Mouse (Mus musculus) MEL-GATA-1-ER (cell line): ENCODE results near the gene Nrxn1.
A peak's percentile ranks its signal among the peaks of the same experiment; 100 is the strongest.
"Not testable (repeated sequence)": the region's sequence is repeated elsewhere in the genome, so short reads cannot be mapped to it uniquely, and the experiment has no call there.

Source experiments
- DNase-seq: peaks from one replicate; pipeline ENCODE4 v3.0.0-alpha.2; 2012; ENCODE audit warnings: low read depth; ENCODE audit errors: extremely low read depth

The Nrxn1 gene

DNA sequence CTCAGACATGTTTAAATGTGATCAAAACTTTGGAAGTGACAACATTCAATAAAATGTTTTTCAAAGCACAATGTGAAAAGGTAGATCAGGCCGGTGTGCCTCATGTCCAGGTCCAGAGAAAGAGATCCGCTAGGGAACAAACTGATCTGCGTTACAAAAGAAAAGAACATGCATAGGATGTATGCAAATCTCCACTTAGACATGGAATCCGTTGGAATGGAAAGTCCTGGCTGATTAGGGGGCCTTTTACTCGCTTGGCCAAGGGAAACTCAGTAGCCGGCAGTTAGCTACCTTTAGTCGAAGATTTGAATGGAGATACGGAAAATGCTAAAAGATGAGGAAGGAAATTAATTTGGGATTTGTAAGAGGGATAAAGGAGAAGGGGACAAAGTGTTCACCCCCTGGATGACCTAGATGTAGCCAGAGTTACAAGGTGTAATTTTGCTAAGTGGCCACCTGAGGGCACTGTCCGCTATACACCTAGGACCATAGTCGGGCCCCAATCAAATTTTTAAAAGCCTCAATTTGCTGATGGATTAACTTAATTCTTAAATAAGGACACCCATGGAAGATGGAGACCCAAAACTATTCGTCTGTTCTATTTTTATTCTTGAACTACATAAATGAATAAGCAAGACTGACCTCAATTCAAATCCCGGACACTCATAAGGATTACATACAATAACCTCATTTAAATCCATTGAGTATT is 508.9 kb downstream of the Nrxn1 start:
- DNase-seq: peak; percentile 24

DNA sequence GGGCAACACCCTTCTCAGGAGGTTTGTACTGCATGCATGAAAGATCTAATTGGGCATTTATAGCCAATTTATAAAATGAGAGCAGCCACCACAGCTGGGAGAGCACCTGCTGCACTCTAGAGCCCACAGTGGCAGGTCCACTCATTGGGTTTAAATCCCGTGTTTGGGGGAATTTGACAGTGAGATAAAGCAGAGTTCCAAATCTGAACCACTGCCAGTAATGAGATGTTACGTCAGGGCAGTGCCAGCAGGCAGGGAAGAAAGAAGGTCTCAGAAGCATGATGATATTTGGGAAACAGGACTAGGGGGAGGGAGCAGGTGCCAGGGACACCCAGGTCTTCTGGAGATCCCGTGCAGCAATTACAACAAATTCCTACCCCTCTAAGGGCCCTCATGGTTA is 509.7 kb downstream of the Nrxn1 start:
- no peak for DNase-seq

DNA sequence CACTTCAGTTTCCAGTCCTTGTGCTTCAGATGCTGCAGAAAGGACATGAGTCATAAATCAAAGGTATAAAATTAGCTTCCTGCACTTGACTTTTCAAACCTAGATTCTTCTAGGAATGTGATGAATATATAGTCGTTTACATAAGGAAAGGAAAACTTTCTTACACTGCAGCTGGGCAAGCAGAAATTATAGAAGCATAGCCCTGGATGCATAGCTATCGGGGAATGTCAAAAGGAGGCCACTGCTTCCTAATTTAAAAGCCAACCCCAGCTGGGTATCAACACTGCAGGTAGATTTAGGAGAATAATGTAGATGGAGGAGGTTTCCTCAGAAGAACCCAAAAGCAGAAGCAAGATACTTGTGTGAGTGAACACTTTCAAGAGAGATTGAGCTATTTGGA is 523.0 kb downstream of the Nrxn1 start:
- no peak for DNase-seq

DNA sequence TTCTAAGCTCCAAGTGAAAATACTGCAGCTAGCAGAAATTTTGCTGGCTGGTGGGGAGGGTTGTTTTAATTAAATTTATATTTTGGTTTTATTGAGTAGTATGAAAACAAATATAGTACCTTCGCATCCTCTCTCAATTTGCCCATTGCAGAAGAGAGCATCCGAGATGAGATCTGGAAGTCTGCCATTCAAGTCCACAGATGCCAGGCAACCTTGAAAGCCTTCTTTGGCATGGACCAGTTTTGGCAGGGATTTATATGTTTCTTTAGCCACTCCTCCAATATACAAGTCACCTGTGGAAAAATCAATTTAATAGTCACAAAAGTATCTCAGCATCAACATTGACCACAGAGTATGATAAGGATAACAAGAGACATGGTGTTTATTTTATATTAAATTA is 527.7 kb downstream of the Nrxn1 start:
- no peak for DNase-seq

DNA sequence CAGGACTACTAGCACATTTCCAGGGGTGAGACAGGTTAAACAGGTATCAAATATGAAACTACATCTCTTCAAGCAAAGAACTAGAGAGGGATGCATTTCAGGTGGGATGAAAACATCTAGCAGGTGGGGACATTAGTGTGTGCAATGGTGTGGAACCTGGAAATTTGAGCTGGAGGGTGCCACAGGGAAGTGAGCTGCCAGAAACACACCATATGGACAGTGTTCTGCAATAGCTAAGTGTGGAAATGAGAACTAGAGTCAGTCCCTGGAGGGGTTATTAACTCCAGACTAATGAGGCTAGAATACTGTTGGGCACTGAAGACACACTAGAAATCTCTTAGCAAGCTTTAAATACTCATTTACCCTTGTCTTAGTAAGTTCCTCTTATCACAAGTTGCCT is 536.5 kb downstream of the Nrxn1 start:
- DNase-seq: no peak

DNA sequence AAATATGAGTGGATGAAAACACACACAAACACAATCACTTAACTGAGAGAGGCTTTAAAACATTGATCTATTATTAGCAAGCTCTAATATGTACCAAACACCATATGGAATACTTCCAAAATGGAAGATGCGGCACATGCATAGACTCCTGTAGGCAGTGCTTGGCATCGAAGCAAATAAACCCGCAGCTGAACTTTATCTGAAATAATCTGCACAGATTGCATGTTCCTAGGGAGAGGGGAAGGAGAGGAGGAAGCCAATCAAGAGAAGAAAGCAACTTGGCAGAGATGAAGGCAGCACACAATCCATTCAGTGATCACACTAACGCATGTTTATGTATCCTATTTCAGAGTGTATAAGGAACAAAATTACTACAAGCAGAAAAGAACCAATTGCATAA is 542.5 kb downstream of the Nrxn1 start:
- DNase-seq: no peak

DNA sequence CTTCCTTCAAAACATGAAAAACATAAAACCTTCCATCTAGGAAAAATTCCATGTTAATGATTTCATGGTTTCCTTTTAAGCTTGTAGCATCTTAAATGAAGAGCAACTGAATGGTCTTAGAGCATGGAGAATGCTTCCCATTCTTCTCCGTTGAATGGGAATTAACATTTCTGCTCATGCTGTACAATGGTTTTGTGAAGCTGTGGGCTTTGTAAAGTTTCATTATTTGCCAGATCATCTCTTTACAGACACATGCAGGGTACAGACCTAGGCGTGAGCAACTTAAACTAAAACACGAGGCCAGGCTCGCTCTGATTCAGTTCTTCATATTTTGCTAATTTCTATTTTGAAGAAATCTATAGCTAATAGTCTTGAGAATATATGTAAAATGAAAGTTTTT is 546.1 kb downstream of the Nrxn1 start:
- DNase-seq: no peak

DNA sequence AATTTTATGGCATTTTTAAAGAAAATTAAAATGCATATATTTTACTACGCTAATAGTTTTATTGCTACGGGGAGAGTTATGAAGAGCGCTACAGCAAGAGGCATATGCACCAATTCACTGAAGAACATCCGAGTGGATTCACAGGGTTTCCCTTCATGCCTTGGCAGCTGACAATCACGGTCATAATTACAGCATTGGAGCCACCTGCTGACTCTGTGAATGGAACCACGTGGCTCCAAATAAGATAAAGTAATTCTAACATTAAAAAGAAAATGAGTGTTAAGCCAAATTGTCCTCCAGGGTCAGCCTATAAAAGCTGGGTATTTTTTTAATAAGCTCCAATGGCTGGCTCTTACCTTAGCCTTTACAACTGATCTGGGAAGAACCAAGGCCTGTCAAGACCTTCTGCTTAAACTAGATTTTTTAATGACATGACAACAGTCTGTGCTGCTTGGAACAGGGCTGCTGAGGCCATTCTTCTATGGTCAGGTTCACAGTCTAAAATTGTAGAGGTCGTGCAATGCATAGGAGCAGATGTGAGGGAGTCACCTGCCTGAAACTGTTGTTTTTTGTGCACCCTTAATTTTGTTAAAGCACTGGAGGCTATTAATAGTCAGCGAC is 548.1 kb downstream of the Nrxn1 start:
- no peak for DNase-seq

DNA sequence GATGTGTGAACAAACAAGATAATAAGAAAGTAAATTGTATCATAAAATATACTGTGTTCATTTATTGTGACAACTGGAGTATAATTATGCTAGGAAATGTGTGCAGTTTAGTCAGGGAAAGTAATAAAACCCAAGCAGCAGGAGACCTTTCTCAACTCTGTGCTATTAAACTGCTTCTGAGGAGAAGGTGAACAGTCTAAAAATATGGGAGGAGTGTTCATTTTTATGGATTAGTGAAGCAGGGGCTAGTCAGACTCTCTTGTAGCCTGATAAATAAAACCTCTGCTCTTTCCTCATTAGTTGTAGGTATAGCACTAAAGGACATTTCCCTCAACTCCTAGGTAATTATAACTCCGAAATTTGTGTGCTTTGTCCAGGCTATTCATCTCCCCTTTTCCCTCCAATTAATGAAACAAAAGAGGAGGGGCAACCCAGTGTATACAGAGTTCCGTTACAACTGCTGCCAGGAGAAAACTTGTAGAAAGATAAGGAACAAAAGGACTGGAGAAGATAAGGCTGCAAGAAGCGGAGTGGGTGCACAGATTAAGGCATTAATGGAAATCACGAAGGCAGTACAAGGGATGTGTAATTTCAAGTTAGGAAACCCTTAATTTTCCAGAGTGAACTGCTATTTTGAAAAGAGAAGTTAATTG is 548.8 kb downstream of the Nrxn1 start:
- DNase-seq: no peak

DNA sequence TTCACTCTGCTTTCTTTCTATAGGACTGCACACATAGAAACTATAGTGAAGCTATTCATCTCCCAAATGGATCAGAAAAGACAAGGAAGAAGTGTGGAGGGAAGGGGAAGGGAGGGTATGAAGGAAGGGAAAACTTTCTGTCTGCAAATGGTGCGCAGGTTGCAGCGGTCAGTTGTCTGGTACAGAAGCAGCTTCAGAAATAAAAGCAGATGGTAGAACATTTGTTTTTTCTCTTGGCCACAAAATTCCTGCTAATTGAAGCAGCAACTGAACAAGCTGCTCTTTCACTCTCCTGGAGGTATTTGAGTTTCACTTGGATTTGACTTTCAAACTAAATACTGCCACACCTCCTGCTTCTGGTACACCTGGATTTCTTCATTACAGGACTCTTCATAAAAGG is 561.4 kb downstream of the Nrxn1 start:
- no peak for DNase-seq

DNA sequence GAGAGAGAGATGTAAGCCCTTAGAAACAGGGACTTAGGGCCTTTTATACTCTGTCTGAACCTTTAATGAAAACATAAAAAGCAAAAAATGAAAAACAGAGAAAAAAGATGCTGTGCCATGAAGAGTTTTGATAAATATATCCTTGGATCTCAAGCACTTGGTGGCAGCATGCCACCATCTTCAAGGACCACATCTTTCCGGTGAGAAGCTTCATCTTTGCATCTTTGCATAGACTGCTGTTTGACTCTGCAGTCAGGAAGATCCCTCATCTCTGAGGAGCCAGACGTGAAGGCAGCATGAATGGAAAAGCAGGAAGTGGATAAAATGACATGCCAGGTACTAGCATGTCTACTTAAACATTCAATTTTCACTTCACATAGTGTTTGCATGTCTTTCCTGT is 586.8 kb downstream of the Nrxn1 start:
- DNase-seq: no peak

DNA sequence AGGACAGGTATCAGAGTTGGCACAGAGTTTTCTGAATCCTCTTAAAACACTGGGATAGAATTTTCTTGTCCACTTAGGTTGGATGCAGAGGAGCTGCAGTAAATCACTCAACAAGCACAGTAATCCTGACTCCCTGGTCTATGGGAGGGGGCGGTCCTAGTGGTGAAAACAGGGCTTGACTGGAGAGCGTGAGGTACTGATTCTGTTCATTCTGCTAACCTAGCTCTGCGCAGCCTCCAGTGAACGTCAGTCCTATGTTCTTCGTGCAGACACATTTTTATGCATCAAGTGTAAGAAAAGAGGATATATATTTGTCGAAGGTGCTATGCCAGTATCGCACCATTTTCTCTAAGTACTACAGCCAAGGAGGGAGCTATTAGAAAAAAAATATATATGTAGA is 588.9 kb downstream of the Nrxn1 start:
- DNase-seq: not testable (repeated sequence)

DNA sequence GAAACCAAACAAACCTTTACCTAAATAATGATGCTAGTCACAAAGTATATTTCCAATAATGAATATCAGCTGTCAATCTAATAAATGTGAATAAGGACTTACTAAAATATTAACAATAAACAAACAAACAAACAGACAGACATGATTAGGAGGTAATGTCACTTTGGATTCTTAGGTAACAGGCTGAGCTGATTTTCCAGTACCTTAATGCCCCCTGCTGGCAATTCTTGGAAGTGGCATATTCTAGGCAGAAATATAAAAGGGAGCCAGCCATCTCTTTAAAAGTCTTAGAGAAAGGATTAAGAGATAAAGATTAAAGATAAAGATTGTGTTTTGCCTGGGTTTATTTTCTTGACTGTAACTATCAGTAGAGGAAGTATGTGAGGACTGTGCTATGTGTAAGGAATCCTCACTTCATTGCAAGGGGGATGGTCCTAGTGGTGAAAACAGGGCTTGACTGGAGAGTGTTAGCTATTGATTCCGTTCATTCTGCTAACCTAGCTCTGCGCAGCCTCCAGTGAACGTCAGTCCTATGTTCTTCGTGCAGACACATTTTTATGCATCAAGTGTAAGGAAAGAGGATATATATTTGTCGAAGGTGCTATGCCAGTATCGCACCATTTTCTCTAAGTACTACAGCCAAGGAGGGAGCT is 591.7 kb downstream of the Nrxn1 start:
- peak; percentile 19 for DNase-seq

DNA sequence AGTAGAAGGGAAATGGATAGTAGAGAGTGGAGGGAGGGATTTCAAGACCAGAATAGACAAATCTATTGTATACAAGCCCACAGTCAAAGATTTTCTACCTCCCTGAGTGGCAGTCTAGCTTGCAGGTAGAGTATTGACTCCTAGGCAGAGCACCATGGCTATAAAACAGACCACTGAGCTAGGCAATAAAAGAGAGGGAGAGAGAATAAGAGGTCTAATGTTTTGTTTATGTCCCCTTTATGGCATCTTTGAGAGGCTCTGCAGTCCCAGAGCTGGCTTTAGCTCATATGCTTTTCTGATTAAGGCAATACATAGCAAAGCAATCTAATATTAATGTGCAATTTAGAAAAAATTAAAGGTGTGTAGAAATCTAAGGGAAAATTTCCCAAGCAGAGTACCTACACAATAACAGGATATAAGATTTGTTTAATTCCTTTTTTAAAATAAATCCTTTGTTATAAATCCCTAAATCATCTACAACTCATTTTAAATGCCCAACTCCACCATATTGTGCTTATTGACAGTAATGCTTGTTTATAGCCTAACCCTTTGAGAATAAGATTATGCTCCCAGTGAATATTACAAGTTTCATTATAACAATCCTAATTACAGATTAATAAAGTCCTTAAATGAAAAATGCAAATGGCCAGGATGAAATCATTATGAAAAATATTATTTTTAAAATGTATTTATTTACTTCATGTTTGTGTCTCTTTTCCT is 613.2 kb downstream of the Nrxn1 start:
- DNase-seq: no peak

DNA sequence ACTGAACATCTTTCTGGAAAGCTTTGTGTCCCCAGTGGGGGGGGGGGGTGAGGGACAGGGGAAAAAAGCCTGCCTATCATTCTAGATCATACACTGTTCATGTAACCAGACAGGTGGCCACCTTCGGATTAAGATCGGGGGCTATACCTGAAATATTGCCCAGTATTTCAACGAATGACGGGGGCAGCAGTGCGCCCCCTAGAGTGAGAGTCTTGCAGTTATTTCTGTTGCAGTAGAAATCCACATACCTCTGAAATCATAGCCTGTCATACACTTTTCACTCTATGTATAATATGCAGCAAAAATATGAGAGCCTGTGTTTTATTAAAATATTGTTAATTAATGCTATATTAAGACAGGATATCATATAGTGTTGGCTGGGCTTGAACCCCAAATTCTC is 636.1 kb downstream of the Nrxn1 start:
- no peak for DNase-seq

DNA sequence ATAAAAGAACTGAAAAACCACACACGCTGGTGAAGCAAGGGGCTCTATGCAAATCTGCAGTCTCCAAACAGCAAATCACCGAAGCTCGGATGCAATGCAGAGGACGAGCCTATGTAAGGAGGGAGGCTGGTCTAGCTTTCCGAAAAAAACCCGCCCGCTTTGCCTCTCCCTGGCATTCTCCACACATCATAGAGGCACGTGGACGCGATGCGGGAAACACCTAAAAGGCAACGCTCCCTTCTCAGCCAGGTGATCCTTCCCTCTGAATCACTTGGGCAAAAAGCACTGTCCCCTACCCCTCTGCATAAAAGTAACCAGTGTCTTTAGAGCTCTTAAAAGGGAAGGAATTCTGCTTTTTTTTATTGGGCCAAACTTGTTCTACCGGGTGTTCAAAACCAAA is 637.0 kb downstream of the Nrxn1 start:
- no peak for DNase-seq

DNA sequence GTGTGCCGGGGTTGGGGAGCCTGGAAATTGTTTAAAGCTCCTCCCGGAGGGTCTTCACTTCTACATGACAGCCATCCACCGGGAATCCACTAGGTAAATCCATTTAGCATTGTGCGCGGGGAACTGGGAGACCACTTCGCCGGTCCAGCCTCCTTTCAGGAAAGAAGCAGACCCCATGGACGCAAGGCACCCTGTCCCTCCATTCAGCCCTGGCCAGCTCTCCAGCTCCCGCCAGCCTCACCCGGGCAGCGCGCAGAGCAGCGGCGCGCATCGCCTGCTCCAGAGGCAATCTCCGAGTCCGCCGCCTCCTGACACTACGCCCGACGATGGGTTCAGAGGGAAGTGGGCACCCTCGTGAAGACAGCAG is 637.5 kb downstream of the Nrxn1 start:
- no peak for DNase-seq

DNA sequence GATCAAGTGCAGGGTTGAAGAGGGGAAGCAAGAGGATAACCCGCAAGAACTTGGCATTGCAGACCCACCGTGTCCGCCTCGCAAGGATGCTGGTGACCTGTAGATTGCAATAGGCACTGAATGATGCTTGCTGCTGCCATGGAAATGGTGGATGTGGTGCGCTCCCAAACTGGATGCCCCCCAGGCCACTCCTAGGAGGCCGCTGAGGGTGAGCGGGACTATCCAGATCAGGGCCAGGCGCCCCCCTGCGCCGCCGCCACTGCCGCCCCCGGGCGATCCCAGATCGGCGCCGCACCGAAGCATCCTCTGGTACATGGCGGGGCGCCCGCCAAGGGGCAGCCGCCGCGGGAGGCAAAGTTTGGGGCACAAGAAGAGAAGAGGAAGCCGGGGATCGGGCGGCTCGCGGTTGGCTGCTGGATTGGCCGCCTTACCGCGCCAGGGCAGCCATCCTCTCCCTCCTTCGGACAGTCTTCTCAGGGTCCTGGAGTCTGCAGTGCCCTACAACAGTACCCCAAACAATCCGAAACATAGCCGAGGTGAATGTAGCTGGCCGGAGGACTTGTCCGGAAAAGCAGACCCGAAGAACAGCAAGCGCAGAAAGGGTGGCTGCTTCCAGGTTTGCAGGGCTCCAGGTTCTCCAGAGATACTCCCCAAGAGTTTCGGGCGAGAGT is 638.0 kb downstream of the Nrxn1 start:
- DNase-seq: no peak

DNA sequence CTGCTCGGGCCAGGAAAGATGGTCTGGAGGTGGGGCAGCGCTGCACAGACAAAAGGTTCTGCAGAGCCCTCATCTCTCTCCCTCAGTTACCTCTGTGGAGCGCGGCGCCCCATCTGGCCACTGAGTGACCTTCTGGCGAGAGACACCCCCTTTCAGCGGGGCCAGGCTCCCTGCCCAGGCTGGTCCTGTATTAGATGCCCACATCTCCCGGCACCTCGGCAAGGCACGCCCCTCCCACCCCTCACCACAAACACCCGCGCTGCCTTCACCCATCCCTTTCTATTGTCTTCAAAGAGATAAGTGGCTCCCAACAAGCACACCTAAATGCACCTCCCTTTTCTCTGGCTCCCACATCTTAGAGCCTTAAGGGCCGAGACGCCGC is 638.5 kb downstream of the Nrxn1 start:
- no peak for DNase-seq

DNA sequence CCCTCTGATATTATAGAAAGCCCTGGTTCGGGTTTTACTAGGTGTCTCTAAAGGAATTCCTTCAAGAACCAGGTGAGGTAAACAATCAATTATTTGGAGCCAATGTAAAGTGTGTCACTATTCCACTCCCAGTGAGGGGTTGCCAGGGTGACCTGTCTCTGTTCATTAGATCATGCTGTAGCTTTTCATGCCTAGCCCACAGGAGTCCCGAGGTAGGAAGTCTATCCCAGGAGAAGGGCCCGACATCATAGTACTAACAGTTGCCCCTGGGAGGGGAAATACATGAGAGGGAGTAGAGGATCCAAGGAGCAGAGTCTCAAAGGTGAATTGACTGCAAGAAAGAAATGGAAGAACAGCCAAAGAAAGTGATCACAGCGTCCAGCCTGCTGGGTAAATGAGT is 639.6 kb downstream of the Nrxn1 start:
- DNase-seq: no peak

DNA sequence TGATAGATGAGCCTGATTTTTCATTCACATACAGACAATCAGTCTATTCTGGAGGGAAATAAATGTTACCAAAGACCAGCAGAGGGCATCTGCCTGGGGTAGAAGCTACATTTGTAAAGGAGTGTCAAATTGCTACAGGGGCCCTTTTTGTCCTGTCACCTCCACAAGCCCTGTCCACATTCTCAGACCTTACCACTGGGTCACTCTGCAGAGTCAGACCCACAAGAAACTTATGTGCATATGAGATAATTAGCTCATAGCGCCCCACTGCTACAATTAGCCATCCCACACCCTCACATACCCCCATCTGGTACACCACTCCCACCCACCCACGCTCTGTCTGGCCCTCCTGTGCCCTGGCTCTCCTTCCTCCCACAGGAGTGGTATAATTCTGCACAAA is 640.1 kb downstream of the Nrxn1 start:
- no peak for DNase-seq
